Mouse (Mus musculus) ES-E14 (cell line): ENCODE results near the gene Lingo4.

Experiments used
- CHD2 ChIP-seq: IDR thresholded peaks from 2 replicates; pipeline ENCODE4 v1.6.1; 2014; ENCODE audit warnings: mild to moderate bottlenecking, low read depth, low read length, inconsistent platforms
- HCFC1 ChIP-seq: IDR thresholded peaks from 2 replicates; pipeline ENCODE4 v1.6.1; 2012; ENCODE audit warnings: low read length, inconsistent platforms, borderline replicate concordance; ENCODE audit not compliant: insufficient read depth
- ZC3H11A ChIP-seq: IDR thresholded peaks from 2 replicates; pipeline ENCODE4 v1.6.1; 2012; ENCODE audit warnings: low read depth, mild to moderate bottlenecking, inconsistent platforms, low read length, borderline replicate concordance

DNA sequence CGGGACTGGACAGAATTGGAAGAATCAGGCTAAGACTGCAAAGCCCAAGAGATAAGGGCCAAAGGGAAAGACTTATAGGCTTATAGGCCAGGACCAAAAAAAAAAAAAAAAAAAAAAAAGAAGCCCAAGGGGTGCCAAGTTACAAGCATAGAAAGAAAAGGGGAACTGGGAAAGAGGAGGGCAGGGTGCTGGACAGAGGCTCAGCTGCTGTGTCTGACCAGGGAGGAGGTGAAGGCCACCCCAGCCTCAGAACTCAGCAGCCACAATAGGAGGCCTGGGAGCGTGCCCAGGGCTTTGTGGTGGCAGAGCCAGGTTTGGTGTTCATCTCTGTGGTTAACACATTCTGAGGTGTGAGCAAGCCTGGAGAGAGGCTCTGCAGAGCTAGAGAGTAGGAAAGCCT is 23.2 kb upstream of the Lingo4 start:
- TF ChIP-seq CHD2 (no peak), ZC3H11A (no peak), HCFC1 (no peak)
